Mouse (Mus musculus): ENCODE results near the gene Olfr643.

Gene Olfr643

GRCm38 (mm10) chr7:104137305-104137704 lies at the start of gene Olfr643:
Gene Olfr643 (minus strand): TSS chr7:104137405.
- no peak for DNase-seq (ENCODE audit: low spot score in 2 of 2)

DNA sequence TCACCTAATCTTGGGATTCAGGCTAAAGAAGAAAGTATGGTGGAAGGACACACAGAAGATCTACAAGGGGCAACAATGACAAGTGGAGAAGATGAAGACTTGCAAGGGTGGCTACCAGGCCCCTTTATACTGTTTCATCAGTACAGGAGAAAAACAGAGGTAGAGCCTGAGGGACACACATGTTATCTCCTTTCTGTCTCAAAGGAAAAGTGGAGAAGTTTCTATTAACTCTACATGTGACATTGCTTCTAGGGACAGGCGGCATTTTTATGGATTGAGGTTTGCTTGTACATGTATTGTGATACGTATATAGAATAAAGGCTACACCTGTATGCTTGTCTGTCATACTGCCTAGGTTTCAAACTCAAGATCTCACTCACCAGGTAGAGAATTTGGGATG lies 46.1 kb upstream of the Olfr643 start, which contains the start of gene Olfr648:
Olfr648 (minus strand) TSS at position 101 of the 400 bp plus-strand sequence.
- no peak for DNase-seq (ENCODE audit: low spot score in 2 of 2)

DNA sequence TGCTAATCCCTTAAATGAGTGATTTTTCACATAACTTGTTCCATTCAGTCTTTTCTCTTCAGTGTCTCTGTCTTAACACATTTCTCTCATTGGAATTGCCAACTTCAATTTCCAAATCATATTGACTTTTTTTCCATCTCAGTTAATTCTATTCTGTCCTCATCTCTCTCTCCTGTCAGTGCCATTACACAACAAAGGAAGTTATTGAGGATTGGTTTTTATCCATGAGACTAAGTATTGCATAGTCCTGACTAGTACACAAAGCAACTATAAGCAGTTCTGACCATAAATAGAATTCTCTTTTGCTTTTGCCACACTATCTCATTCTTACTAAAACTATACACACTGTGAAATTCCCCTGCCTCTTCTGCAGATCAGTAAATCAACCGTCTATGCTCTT lies 41.9 kb upstream of the Olfr643 start:
- no peak for DNase-seq (ENCODE audit: low spot score in 2 of 2)

DNA sequence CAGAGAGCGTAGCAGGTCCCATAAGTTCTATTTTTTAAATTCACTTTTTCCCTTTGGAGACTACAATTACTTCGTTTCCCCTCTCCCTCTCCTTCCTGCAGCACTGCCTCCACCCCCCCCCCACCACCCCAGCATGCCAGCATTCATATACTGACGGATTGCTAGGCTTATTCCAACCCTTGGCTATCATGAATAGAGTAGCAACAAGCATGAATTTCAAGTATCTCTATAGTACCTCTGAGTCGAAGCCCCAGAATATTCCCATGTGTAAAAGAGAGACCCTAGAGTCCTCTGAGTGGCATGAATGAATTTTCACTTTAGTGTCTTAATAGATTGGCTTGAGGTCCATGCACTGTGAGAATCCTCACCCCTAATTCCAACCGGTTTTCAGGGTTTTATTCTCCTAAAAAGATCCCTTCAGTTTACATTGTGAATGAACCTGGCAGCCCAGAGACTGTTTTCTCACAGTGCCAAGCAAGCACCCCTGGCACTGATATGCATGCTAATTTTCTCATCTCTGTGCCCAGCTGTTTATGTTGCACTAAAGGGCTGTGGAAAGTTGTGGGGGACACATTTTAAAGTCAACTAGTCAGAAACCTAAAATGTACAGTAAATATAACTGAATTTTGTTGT lies 41.3 kb upstream of the Olfr643 start:
- no peak for DNase-seq (ENCODE audit: low spot score in 2 of 2)

DNA sequence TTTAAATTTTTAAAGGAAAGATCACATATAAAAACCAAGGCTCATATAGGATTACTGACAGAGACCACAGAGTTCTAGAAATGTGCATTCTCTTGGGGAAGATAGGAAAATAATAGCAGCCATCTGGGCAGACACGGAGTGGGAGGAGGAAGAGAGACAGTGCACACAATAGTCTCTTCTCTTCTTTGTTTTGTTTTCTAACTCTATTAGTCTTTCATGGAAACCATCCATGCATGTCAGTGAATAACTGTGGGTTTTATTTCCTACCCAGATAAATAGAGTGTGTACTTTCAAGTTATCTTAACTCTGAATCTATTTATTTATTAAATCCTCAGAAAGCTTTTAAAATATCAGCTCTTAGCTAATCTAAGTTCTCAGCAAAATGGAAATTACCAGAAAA lies 37.9 kb upstream of the Olfr643 start:
- no peak for DNase-seq (ENCODE audit: low spot score in 2 of 2)

DNA sequence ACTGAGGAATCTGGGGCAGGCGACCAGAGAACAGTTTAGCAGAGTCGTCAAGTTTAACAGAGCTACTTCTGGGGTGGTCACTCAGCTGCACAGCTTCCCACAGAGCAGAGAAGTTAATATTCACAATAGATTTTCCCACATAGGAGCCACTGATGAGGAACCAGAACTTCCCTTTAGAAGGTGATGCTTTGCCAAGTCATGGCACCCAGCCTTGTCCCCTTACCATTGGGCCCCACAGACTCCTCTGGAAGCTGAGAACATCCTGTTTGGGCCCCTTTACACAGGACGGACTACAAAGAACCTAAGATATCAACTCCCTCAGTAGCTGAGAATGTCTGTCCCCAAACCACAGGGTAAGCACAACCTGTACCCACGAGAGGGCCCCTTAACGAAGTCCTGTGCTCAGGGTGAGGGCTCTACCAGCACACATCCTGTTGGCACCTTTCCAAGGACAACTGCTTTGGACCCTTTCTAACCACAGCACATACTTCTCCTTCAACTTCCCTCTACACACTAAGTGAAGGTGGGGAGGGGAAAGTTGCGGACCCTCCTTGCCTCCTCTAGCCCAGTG lies 32.5 kb upstream of the Olfr643 start:
- no peak for DNase-seq (ENCODE audit: low spot score in 2 of 2)

DNA sequence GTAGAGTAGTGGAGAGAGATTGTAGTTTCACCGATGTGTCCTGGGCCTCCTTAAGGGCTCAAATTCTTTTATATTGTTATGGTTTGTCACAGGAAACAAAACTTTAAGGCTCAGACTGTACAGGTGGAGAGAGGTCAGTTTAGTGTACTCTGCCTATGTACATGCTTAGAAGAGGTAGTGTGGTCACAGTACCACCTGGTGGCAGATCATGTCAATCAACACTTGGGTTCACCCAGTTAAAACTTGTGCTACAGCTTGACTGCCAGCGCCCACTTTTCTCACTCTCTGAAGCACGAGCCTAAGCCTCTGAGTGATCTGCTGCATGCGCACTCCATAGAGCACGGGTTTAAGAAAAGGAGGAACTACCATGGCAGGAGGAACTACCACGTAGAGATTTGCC lies 29.9 kb upstream of the Olfr643 start:
- no peak for DNase-seq (ENCODE audit: low spot score in 2 of 2)

GRCm38 (mm10) chr7:104150456-104150855 lies 13.3 kb upstream of the Olfr643 start, which contains the start of gene Ubqlnl:
Gene Ubqlnl (minus strand): TSS chr7:104150556.
- DNase-seq (ENCODE audit: low spot score in 2 of 2) = no peak

GRCm38 (mm10) chr7:104143179-104143578 lies 6.0 kb upstream of the Olfr643 start, which contains the start of gene Ubqln3:
Gene Ubqln3 (minus strand): TSS chr7:104143279.
- no peak for DNase-seq (ENCODE audit: low spot score in 2 of 2)

DNA sequence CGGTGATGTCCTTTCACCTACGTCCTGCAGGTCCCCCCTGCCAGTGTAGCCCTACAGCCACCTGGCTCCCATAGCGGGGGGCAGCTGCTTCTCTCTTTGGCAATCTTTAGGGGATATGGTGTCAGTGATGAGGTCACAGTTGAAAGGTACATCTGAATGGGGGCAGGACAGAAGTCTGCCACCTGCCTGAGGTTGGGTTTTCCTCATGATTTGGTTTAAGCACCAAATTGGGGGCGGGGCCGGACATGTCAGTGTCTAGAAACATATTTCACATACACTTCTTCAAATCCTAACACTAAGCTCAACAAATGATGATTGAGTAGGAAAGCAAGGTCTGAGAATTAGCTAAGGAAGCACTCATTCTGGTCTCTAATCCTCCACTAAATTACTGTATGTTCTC lies 7.5 kb downstream of the Olfr643 start, which contains the start of gene Ubqln5:
Ubqln5 (minus strand) TSS at position 101 of the 400 bp plus-strand sequence.
- no peak for DNase-seq (ENCODE audit: low spot score in 2 of 2)

DNA sequence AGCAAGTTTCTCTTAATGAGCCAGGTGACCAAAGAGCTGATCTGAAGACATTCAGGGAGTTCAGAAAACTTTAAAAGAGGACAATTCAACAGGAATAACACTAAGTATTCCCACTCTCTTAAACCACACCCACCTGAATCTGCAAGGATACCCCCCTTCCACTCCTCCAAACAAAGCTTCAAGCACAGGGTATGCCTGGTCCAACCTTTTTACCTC lies 32.5 kb downstream of the Olfr643 start, which contains the start of gene Olfr646:
Olfr646 (plus strand) TSS at position 117 of the 216 bp plus-strand sequence.
- DNase-seq (ENCODE audit: low spot score in 2 of 2) = no peak

GRCm38 (mm10) chr7:104103913-104104756 lies 33.1 kb downstream of the Olfr643 start:
- no peak for DNase-seq (ENCODE audit: low spot score in 2 of 2)

DNA sequence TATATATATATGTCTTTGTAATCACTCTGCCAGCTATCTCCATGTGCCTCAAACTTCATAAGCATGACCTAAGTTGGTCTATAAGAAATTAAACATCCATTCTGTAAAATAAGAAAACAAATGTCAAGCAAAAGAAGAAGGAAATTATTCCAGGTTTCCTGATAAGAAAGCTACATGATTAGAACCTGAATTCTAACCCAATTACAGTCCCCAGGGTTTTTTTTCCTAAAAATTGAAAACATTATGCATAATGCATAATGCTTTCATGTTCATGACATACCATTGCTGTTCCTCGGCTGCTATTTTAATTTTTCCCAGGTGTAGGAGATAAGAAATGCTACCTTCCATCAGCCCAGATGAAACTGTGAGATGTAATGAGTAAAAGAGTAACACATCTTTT lies 51.8 kb downstream of the Olfr643 start, which contains the start of gene Olfr645:
Olfr645 (minus strand) TSS at position 101 of the 400 bp plus-strand sequence.
- no peak for DNase-seq (ENCODE audit: low spot score in 2 of 2)

- DNase-seq (ENCODE audit: low spot score in 2 of 2) = no peak
These were observed 65.4 kb downstream of the Olfr643 start, which contains the start of gene Olfr644 for GRCm38 (mm10) chr7:104071769-104072168. Gene Olfr644 (minus strand): TSS chr7:104071869.

DNA sequence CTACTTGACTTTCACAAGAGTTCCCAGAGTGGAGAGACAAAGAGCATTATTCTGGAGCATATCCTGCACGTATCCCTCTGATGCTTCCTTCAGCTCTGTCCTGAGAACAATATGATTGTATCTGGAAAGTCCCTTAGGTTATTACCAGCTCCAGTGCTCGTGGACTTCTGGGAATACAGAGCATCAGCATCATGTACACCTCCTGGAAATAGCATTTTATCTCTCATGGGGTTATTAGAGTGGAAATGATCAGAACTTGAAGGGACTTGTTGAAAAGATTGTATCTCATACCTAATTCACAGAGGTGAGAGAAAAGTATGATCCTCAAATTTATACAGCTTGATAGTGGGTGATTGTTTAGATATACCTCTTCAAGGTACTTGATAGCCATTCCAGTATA lies 75.9 kb downstream of the Olfr643 start, which contains the start of gene 4930516K23Rik:
4930516K23Rik (minus strand) TSS at position 101 of the 400 bp plus-strand sequence.
- DNase-seq (ENCODE audit: low spot score in 2 of 2) = no peak

DNA sequence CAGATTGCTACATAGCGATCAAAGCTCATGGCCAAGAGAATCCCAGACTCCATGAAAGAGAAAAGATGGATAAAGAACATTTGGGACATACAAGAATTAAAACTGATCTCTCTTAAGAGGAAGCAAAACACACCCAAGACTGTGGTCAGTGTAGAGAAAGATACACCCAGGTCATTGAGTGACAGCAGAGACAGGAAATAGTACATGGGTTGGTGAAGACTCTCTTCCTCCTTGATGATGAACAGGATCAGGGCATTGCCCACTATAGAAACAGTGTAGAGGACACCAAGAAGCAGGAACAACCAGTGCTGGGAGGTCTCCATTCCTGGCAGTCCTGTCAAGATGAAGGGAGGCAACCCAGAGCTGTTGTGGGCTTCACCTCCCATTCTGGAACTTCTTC lies 78.0 kb downstream of the Olfr643 start:
- DNase-seq (ENCODE audit: low spot score in 2 of 2) = no peak

GRCm38 (mm10) chr7:104052566-104052965 lies 84.6 kb downstream of the Olfr643 start, which contains the start of gene Olfr642:
Gene Olfr642 (minus strand): TSS chr7:104052666.
- DNase-seq (ENCODE audit: low spot score in 2 of 2) = no peak

DNA sequence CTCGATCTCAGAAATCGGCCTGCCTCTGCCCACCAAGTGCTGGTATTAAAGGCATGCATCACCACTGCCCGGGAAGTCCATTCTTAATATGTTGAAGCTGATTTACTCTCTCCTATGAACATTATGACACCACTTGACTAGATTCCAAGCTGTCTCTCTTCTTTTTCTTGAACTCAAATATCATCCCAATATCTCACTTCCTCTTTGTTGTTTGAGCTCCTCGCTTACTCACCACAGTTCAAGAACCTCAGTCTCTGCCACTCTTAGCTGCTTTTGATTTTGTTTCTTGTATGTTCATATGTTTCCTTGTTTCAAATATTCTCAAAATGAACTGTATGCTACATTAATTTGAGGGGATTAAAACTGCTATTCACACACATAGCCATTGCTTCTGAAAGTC lies 86.5 kb downstream of the Olfr643 start:
- DNase-seq (ENCODE audit: low spot score in 2 of 2) = no peak

GRCm38 (mm10) chr7:104035145-104035544 lies 102.1 kb downstream of the Olfr643 start, which contains the start of gene Olfr641:
Gene Olfr641 (plus strand): TSS chr7:104035445.
- no peak for DNase-seq (ENCODE audit: low spot score in 2 of 2)

- no peak for DNase-seq (ENCODE audit: low spot score in 2 of 2)
These were observed 110.2 kb downstream of the Olfr643 start for GRCm38 (mm10) chr7:104026978-104027377.

DNA sequence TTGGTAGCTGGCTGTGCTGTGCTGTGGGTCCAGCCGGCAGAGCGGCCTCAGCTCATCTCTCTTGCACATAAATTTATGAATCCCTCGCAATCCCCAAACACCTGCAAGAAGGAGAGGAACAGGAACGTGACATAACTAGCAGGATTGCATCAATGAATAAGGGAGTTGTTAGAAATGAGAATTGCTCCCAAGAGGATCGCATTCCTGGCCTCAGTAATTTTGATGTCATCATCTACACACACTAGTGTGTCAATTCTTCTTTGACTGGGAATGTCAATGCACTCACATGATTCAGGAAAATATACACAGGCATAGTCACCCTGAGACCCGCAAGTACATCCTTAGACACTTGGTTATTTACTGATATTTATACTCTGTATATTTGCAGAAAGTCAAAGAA lies 111.7 kb downstream of the Olfr643 start, which contains the start of gene Olfr640:
Olfr640 (minus strand) TSS at position 101 of the 400 bp plus-strand sequence.
- DNase-seq (ENCODE audit: low spot score in 2 of 2) = no peak

GRCm38 (mm10) chr7:104021651-104022050 lies 115.6 kb downstream of the Olfr643 start:
- no peak for DNase-seq (ENCODE audit: low spot score in 2 of 2)
